Mouse (Mus musculus): ENCODE measurements at regions not wholly inside any gene's neighbourhood (a gene's known extent, or its start where the extent isn't known, plus 50 kb on each side); places are given as distances from the start of the nearest gene placed in this dataset.

DNA sequence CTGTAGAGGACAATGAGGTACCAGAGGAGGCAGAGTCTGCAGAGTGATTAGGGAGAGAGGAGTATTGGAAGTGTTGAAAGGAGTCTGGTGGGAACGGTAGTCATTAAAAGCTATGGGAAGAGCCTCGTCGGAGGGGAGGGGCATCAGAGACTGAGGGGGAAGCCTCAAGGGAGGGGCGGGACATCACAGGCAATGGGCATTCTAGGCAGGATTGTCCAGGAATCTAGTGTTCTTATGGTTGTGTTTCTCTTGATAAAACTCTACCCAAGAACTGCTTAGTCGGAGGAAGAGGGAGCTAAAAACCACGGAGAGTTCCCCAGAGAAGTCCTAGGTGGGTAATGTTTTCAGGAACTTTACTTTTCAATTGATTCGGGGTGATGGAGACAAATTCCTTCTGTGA, 90.2 kb downstream of the Sec23ip start:
- Histone ChIP-seq H3K9me3 (replicated peaks; ENCODE audit: low read length) (no peaks in the 10 kb centered on the region), H3K4me3 (replicated peaks; ENCODE audit: low read depth, low read length) (no peak overlapping the region), H3K4me2 (ENCODE audit: low read length) (no peak overlapping the region), H3K4me1 (replicated peaks; ENCODE audit: insufficient read depth, low read length) (no peaks in the 10 kb centered on the region), H3K27ac (no peak overlapping the region), H3K9ac (ENCODE audit: low read depth, low read length) (no peak overlapping the region), H3K36me3 (ENCODE audit: insufficient read depth, low read length) (no peaks in the 10 kb centered on the region), H3K27me3 (ENCODE audit: insufficient read depth, low read length) (no peaks in the 10 kb centered on the region)
- WGBS: 46% methylated on average over 7 of the region's 7 CpGs
- TF ChIP-seq CTCF (IDR thresholded peaks at IDR 0.05; ENCODE audit: low read depth): no peak
- ATAC-seq (replicated peaks; ENCODE audit: low FRiP score, low read depth): no peak
- DNase-seq (ENCODE audit: low spot score): no peak

DNA sequence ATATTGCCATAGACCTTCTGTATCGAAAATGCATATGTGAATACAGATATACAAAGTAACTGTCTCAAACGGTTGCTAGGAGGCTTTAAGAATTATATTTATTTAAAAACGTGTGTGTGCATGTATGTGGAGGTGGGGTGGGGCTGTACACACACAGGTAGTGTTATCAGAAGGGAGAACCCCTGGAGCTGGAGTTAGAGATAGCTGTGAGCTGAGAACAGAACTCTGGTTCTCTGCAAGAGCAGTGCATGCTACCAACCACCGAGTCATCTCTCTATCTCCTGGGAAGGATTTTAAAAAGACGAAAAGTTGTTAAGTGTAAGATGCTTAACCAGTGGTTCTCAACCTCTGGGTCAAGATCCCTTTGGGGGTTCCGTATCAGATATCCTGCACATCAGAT, 91.7 kb downstream of the Sec23ip start:
- Histone ChIP-seq H3K9ac (ENCODE audit: low read depth, low read length) (no peak overlapping the region), H3K4me2 (ENCODE audit: low read length) (no peak overlapping the region), H3K9me3 (replicated peaks; ENCODE audit: low read length) (no peaks in the 10 kb centered on the region), H3K36me3 (ENCODE audit: insufficient read depth, low read length) (no peaks in the 10 kb centered on the region), H3K4me1 (replicated peaks; ENCODE audit: insufficient read depth, low read length) (no peaks in the 10 kb centered on the region), H3K27me3 (ENCODE audit: insufficient read depth, low read length) (no peaks in the 10 kb centered on the region), H3K27ac (no peak overlapping the region), H3K4me3 (replicated peaks; ENCODE audit: low read depth, low read length) (no peak overlapping the region)
- 72% methylated on average over 6 of the region's 6 CpGs for WGBS
- no peak for TF ChIP-seq CTCF (IDR thresholded peaks at IDR 0.05; ENCODE audit: low read depth)
- DNase-seq (ENCODE audit: low spot score): no peak
- ATAC-seq (replicated peaks; ENCODE audit: low FRiP score, low read depth): no peak

DNA sequence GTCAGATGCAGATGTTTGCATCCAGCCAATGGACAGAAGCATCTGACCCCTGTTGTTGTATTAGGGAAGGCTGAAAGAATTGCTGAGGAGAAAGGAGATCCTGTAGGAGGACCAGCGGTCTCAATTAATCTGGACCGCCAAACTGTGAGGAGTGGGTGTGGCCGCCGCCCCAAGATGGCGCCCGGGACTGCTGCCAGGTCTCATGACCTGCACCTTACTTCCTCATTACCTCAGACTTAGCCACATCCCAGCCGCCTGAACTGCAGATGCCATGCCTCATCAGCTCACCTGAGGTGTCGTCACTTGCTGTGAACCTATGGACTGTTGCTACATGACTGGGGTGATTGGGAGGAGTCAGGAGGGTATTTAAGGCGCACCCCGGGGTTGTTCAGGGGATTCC, 97.8 kb downstream of the Sec23ip start:
- H3K9me3 ChIP-seq (replicated peaks; ENCODE audit: low read length): no peaks in the 10 kb centered on the region
- no peak for TF ChIP-seq CTCF (IDR thresholded peaks at IDR 0.05; ENCODE audit: low read depth)
- no peak for DNase-seq (ENCODE audit: low spot score)
- no peak for ATAC-seq (replicated peaks; ENCODE audit: low FRiP score, low read depth)
- H3K4me1 ChIP-seq (replicated peaks; ENCODE audit: insufficient read depth, low read length): no peaks in the 10 kb centered on the region
- H3K4me3 ChIP-seq (replicated peaks; ENCODE audit: low read depth, low read length): no peak overlapping the region
- WGBS: 94% methylated on average over 10 of the region's 10 CpGs
- H3K9ac ChIP-seq (ENCODE audit: low read depth, low read length): no peak overlapping the region
- H3K27me3 ChIP-seq (ENCODE audit: insufficient read depth, low read length): no peaks in the 10 kb centered on the region
- no peaks in the 10 kb centered on the region for H3K36me3 ChIP-seq (ENCODE audit: insufficient read depth, low read length)
- no peak overlapping the region for H3K27ac ChIP-seq
- H3K4me2 ChIP-seq (ENCODE audit: low read length): no peak overlapping the region

DNA sequence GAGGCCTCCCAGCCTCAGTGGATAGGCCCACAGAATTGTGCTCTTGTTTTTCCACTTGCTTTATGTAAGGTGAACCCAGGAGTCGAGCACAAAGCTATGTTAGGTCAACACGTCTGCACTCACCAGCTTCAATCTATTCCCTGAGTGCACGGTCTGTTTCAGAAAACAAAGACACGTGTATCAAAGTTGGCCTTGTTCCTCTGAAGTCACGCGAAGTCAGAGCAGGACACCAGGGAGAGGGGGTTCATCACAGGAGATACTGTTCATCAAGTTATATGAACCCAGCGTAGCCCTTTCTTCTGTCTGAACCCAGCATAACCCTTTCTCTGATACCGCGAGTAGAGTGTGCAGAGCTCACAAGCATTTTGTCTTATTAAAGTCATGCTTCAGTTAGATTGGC, 98.8 kb downstream of the Sec23ip start:
- Histone ChIP-seq H3K9ac (ENCODE audit: low read depth, low read length) (no peak overlapping the region), H3K27ac (no peak overlapping the region), H3K4me2 (ENCODE audit: low read length) (no peak overlapping the region), H3K27me3 (ENCODE audit: insufficient read depth, low read length) (no peaks in the 10 kb centered on the region), H3K36me3 (ENCODE audit: insufficient read depth, low read length) (no peaks in the 10 kb centered on the region), H3K4me1 (replicated peaks; ENCODE audit: insufficient read depth, low read length) (no peaks in the 10 kb centered on the region), H3K9me3 (replicated peaks; ENCODE audit: low read length) (no peaks in the 10 kb centered on the region), H3K4me3 (replicated peaks; ENCODE audit: low read depth, low read length) (no peak overlapping the region)
- no peak for DNase-seq (ENCODE audit: low spot score)
- 60% methylated on average over 9 of the region's 9 CpGs for WGBS
- ATAC-seq (replicated peaks; ENCODE audit: low FRiP score, low read depth): no peak
- no peak for TF ChIP-seq CTCF (IDR thresholded peaks at IDR 0.05; ENCODE audit: low read depth)

DNA sequence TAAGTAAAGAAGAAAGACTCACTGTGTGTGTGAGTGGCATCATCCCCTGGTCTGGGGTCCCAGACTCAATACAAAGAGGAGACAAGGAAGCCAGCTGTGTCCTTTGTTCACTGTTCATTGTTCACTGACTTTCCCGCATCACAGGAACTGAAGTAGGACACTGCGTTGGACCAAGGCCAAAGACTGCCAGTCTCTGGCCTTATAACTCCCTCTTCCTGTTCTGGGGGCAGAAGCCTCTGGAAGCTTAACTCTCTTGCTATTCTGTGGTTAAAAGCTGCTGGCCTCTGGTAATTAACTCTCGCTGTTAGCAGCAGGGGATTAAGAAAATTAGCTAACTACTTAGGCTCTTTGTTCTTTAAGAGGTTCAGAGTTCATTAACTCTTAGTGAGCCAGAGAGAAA, 104.5 kb downstream of the Sec23ip start:
- no peak overlapping the region for H3K4me3 ChIP-seq (replicated peaks; ENCODE audit: low read depth, low read length)
- ATAC-seq (replicated peaks; ENCODE audit: low FRiP score, low read depth): no peak
- TF ChIP-seq CTCF (IDR thresholded peaks at IDR 0.05; ENCODE audit: low read depth): no peak
- no peak for DNase-seq (ENCODE audit: low spot score)
- no peak overlapping the region for H3K4me2 ChIP-seq (ENCODE audit: low read length)
- no peaks in the 10 kb centered on the region for H3K9me3 ChIP-seq (replicated peaks; ENCODE audit: low read length)
- H3K36me3 ChIP-seq (ENCODE audit: insufficient read depth, low read length): no peaks in the 10 kb centered on the region
- WGBS: 44% methylated on average over 3 of the region's 3 CpGs
- H3K27me3 ChIP-seq (ENCODE audit: insufficient read depth, low read length): no peaks in the 10 kb centered on the region
- no peaks in the 10 kb centered on the region for H3K4me1 ChIP-seq (replicated peaks; ENCODE audit: insufficient read depth, low read length)
- no peak overlapping the region for H3K9ac ChIP-seq (ENCODE audit: low read depth, low read length)
- H3K27ac ChIP-seq: no peak overlapping the region

DNA sequence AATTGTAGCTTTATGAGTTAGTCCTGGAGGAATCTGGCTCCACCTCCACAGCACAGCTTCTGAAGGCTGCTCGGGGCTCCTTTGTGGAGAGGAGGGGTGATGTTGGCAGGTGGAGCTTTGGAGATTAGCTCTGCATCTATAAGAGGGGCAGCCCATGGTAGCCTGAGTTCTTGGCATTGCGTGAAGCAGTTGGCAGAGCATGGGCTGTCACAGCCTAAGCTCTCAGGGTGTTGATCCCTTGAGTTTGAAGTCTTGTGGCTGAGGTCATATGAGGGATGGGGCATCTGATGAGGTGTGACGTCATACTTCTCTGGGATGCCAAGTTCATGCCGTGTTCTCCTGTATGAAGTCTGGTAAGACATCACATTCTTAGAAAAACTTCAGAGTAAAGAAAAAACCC, 109.5 kb downstream of the Sec23ip start:
- no peaks in the 10 kb centered on the region for H3K27me3 ChIP-seq (ENCODE audit: insufficient read depth, low read length)
- H3K4me2 ChIP-seq (ENCODE audit: low read length): no peak overlapping the region
- no peak overlapping the region for H3K9ac ChIP-seq (ENCODE audit: low read depth, low read length)
- no peaks in the 10 kb centered on the region for H3K9me3 ChIP-seq (replicated peaks; ENCODE audit: low read length)
- DNase-seq (ENCODE audit: low spot score) (no peak), ATAC-seq (replicated peaks; ENCODE audit: low FRiP score, low read depth) (no peak)
- H3K4me3 ChIP-seq (replicated peaks; ENCODE audit: low read depth, low read length): no peak overlapping the region
- 63% methylated on average over 4 of the region's 4 CpGs for WGBS
- no peak for TF ChIP-seq CTCF (IDR thresholded peaks at IDR 0.05; ENCODE audit: low read depth)
- H3K27ac ChIP-seq: no peak overlapping the region
- no peaks in the 10 kb centered on the region for H3K36me3 ChIP-seq (ENCODE audit: insufficient read depth, low read length)
- no peaks in the 10 kb centered on the region for H3K4me1 ChIP-seq (replicated peaks; ENCODE audit: insufficient read depth, low read length)

DNA sequence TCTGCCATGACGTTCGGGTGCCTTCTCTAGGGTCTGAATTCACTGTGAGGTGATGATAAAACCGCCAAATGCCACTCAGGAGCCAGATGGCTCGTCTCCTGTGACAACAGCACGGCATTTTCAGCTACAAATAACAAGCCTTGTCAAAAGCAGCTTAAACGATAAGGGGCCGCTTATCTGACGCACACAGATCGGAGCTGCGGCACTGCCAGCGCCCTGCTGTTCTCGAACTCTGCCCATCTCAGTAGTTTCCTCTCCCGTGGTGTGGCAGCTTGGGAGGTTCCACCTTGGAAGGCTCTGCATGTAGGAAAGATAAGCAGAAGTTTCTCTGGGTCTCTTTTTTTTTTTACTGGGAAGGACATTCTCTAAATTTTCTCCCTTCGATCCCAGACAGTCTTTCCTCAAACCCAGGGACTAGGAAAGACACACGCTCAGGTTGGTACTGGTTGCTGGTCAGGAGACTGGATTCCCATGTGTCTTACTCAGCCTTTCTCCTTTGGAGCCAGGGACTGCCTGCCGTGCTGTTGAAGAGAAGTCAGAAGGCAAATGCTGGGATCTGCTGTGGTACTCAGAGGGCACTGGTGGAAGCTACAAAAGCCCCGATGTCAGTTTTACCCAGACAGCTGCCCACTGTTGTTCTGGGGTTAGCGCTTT, 110.1 kb downstream of the Sec23ip start:
- no peak overlapping the region for H3K4me2 ChIP-seq (ENCODE audit: low read length)
- H3K4me3 ChIP-seq (replicated peaks; ENCODE audit: low read depth, low read length): no peak overlapping the region
- no peak overlapping the region for H3K9ac ChIP-seq (ENCODE audit: low read depth, low read length)
- H3K27me3 ChIP-seq (ENCODE audit: insufficient read depth, low read length): no peaks in the 10 kb centered on the region
- no peak overlapping the region for H3K27ac ChIP-seq
- DNase-seq (ENCODE audit: low spot score) (no peak), ATAC-seq (replicated peaks; ENCODE audit: low FRiP score, low read depth) (no peak)
- H3K36me3 ChIP-seq (ENCODE audit: insufficient read depth, low read length): no peaks in the 10 kb centered on the region
- 67% methylated on average over 18 of the region's 18 CpGs for WGBS
- no peak for TF ChIP-seq CTCF (IDR thresholded peaks at IDR 0.05; ENCODE audit: low read depth)
- no peaks in the 10 kb centered on the region for H3K4me1 ChIP-seq (replicated peaks; ENCODE audit: insufficient read depth, low read length)
- H3K9me3 ChIP-seq (replicated peaks; ENCODE audit: low read length): no peaks in the 10 kb centered on the region
